Mouse (Mus musculus): ENCODE measurements around the gene Ccdc148. TPM values are rescaled to one million over a fixed set of nuclear protein-coding genes. Genes with fewer than 3 reads are reported as not detected.

Ccdc148 gene
- polyA plus RNA-seq (2017; shearing (Covaris generic)): 1.2 TPM

GRCm38 (mm10) chr2:59160605-59160963 lies at the start of gene Ccdc148, which contains the start of gene Pkp4:
Gene Ccdc148, minus strand, starts transcription at chr2:59160683.
Gene Pkp4, plus strand, starts transcription at chr2:59160850.

GRCm38 (mm10) chr2:58859134-58859533 lies 301.3 kb downstream of the Ccdc148 start, which contains the start of gene Gm11099:
Gene Gm11099, plus strand, starts transcription at chr2:58859434.

Other genes starting within 250 kb of the Ccdc148 start
- gene Pkp4, start 167 bp upstream of the Ccdc148 start, polyA plus RNA-seq (2017; shearing (Covaris generic)): 10.6 TPM